ENCODE assay signal across 20 mouse cellular contexts in the genomic region with DNA sequence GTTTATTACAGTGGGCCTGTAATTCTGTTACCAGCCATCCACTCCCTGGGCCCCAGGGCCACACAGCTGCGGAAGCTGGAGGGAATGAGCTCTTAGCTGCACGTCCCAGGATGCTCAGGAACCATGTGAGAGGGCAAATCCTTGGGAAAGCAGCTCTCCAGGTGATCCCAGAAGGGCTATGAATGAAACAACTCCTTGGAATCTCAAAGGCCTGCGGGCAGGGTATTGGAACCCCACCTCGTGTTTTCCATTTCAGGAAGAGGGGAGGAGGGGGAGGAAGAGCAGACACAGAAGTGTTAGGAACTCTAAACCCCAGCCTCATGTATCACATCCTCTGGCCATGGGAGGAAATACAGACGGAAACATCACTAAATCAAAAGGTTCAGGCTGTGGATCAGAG. TPM values are rescaled to one million over a fixed set of nuclear protein-coding genes. Genes with fewer than 3 reads are reported as not detected.
DNase-seq lines count a peak whose midpoint lies in the region; ATAC-seq and TF ChIP-seq lines count a peak whose summit lies in the region.
"Had no signal": no experiment of that assay in that cellular context is flagged by ENCODE, and none has a peak within 500 bp of the region (broad histone marks: within the 10 kb centered on the region; RNA-seq: fewer than 3 reads in every experiment).

No protein-coding gene starts in this region.

- TF ChIP-seq EP300 in stomach, postnatal 0 days (optimal IDR thresholded peaks at IDR 0.05) = no peak

- H3K27me3 ChIP-seq in heart, embryonic 13.5 days (replicated peaks) = no peaks in the 10 kb centered on the region
- H3K27me3 ChIP-seq in heart, embryonic 16.5 days (ENCODE audit: control insufficient read depth, insufficient read depth, low read length) = no peaks in the 10 kb centered on the region
- no peaks in the 10 kb centered on the region for H3K27me3 ChIP-seq in stomach, postnatal 0 days (ENCODE audit: control insufficient read depth, insufficient read depth, low read length)
- H3K27me3 ChIP-seq: stomach, embryonic 15.5 days had no signal

- intact Hi-C loops in left cerebral cortex, adult 2 months (cut with DNase I) = no loop called here
- intact Hi-C loops in left cerebral cortex, postnatal 36 days (cut with DNase I) = no loop called here

- H3K36me3 ChIP-seq in heart, embryonic 13.5 days = peaks cover 8% of the 10 kb centered on the region
- H3K36me3 ChIP-seq in heart, embryonic 16.5 days (ENCODE audit: control insufficient read depth, insufficient read depth) = peaks cover 7% of the 10 kb centered on the region
- H3K36me3 ChIP-seq in stomach, postnatal 0 days (ENCODE audit: control insufficient read depth, insufficient read depth, low read length) = no peaks in the 10 kb centered on the region
- H3K36me3 ChIP-seq: G1E; hindbrain, embryonic 13.5 days; midbrain, embryonic 10.5 days; stomach, embryonic 15.5 days had no signal

- no peak overlapping the region for H3K4me3 ChIP-seq in heart, embryonic 13.5 days
- H3K4me3 ChIP-seq in left cerebral cortex, adult 2 months = no peak overlapping the region
- no peak overlapping the region for H3K4me3 ChIP-seq in heart, embryonic 16.5 days (ENCODE audit: low read length)
- no peak overlapping the region for H3K4me3 ChIP-seq in stomach, postnatal 0 days (ENCODE audit: low read depth, low read length)
- H3K4me3 ChIP-seq: hindbrain, embryonic 13.5 days; midbrain, embryonic 10.5 days; stomach, embryonic 15.5 days had no signal

- H3K9ac ChIP-seq in heart, embryonic 13.5 days = peak overlapping the region; percentile 15; the same call in 1 of the 2 replicates
- peak overlapping the region; percentile 8; the same call in 1 of the 2 replicates for H3K9ac ChIP-seq in heart, embryonic 16.5 days (ENCODE audit: low read length)
- no peak overlapping the region for H3K9ac ChIP-seq in stomach, postnatal 0 days (ENCODE audit: low read length)
- H3K9ac ChIP-seq: hindbrain, embryonic 13.5 days; liver, postnatal 0 days; stomach, embryonic 15.5 days had no signal

- peak overlapping the region; percentile 16; the same call in 1 of the 2 replicates for H3K4me2 ChIP-seq in heart, embryonic 13.5 days
- H3K4me2 ChIP-seq in heart, embryonic 16.5 days (ENCODE audit: low read depth, low read length) = no peak overlapping the region
- H3K4me2 ChIP-seq in stomach, postnatal 0 days (replicated peaks; ENCODE audit: low read depth) = no peak overlapping the region
- H3K4me2 ChIP-seq: hindbrain, embryonic 13.5 days; stomach, embryonic 15.5 days had no signal

- no peak for TF ChIP-seq CTCF in left cerebral cortex, adult 2 months (IDR thresholded peaks at IDR 0.05)
- no peak for TF ChIP-seq CTCF in stomach, postnatal 0 days (IDR thresholded peaks at IDR 0.05; ENCODE audit: low read depth)

- peaks cover 62% of the 10 kb centered on the region for H3K4me1 ChIP-seq in heart, embryonic 13.5 days
- peaks cover 53% of the 10 kb centered on the region for H3K4me1 ChIP-seq in heart, embryonic 16.5 days (ENCODE audit: control insufficient read depth, insufficient read depth, low read length)
- 0 out of 2 replicates have a peak, but pooled peaks cover 2% of the 10 kb centered on the region for H3K4me1 ChIP-seq in stomach, postnatal 0 days (replicated peaks; ENCODE audit: control insufficient read depth, insufficient read depth)

- no peak for ATAC-seq in heart, embryonic 13.5 days (ENCODE audit: extremely low read depth, insufficient number of reproducible peaks, low FRiP score, low TSS enrichment)
- no peak for ATAC-seq in heart, embryonic 16.5 days (replicated peaks; ENCODE audit: extremely low read depth, insufficient read depth, low FRiP score)
- ATAC-seq in stomach, postnatal 0 days (ENCODE audit: low FRiP score, low TSS enrichment) = no peak
- ATAC-seq: liver, postnatal 0 days had no signal

- no peak for DNase-seq in heart, adult 9 months (ENCODE audit: low spot score in 2 of 2)
- DNase-seq in left cerebral cortex, adult 2 months (ENCODE audit: extremely low spot score in 1 of 2, low spot score in 2 of 2) = no peak
- no peak for DNase-seq in left cerebral cortex, postnatal 36 days (ENCODE audit: low spot score in 2 of 2)
- no peak for DNase-seq in stomach, postnatal 0 days (ENCODE audit: low spot score)
- DNase-seq in adrenal gland, adult 2 months = no peak
- DNase-seq in spleen, postnatal 36 days (ENCODE audit: low spot score in 2 of 2) = no peak
- DNase-seq: adrenal gland, postnatal 14 days; cerebellum, adult 9-10 months; gastrocnemius, postnatal 14 days; layer of hippocampus, postnatal 36 days; liver, postnatal 0 days; lung, postnatal 36 days; retina, postnatal 1 day; thymus, postnatal 25 days had no signal

- H3K9me3 ChIP-seq in heart, embryonic 13.5 days = no peaks in the 10 kb centered on the region
- H3K9me3 ChIP-seq in heart, embryonic 16.5 days (replicated peaks; ENCODE audit: control insufficient read depth, low read length) = no peaks in the 10 kb centered on the region
- H3K9me3 ChIP-seq in stomach, postnatal 0 days (ENCODE audit: control insufficient read depth, low read length) = no peaks in the 10 kb centered on the region
- H3K9me3 ChIP-seq: G1E; hindbrain, embryonic 13.5 days; stomach, embryonic 15.5 days had no signal

- H3K27ac ChIP-seq in heart, embryonic 13.5 days (replicated peaks) = peak overlapping the region; percentile 70
- H3K27ac ChIP-seq in left cerebral cortex, adult 2 months = peak overlapping the region; percentile 63
- H3K27ac ChIP-seq in heart, embryonic 16.5 days (ENCODE audit: low read length) = peak overlapping the region; percentile 8
- peak overlapping the region; percentile 37 for H3K27ac ChIP-seq in stomach, postnatal 0 days (replicated peaks)
- H3K27ac ChIP-seq: hindbrain, embryonic 13.5 days; midbrain, embryonic 10.5 days; stomach, embryonic 15.5 days had no signal

- WGBS in heart, embryonic 13.5 days = 40% methylated on average over 5 of the region's 5 CpGs
- WGBS in heart, embryonic 16.5 days = 33% methylated on average over 5 of the region's 5 CpGs
- 59% methylated on average over 5 of the region's 5 CpGs for WGBS in stomach, postnatal 0 days

RNA-seq across cellular contexts. Expression of a gene that starts 28.8 kb away (rescaled TPM):
- 228 and 259 TPM in 2 replicates for polyA plus RNA-seq in heart, embryonic 13.5 days (2015; fragmentation: Nextera tagmentation; extraction: Ambion mirVana)
- total RNA-seq in left cerebral cortex, adult 2 months (2021) = 10 to 100 TPM; 56.3 to 62.8 TPM
- 10 to 100 TPM; 56.1 to 63.6 TPM for total RNA-seq in left cerebral cortex, postnatal 36 days (2021)
- 426 and 443 TPM in 2 replicates for polyA plus RNA-seq in heart, embryonic 16.5 days (2015; fragmentation: Nextera tagmentation; extraction: Ambion mirVana)
- 124 and 126 TPM in 2 replicates for polyA plus RNA-seq in stomach, postnatal 0 days (2015; fragmentation: Nextera tagmentation; extraction: Ambion mirVana)
- total RNA-seq in adrenal gland, adult 2 months (2021) = 10 to 100 TPM; 20.0 to 37.1 TPM
- 15.4 and 16.0 TPM in 2 replicates for polyA plus RNA-seq in adrenal gland, adult 2 months (2012; rRNA removed)
- polyA plus RNA-seq: G1E had no signal

Comparison
In these comparisons a context has a peak if more than half of its experiments do, and no peak if none do; other contexts are left out.
1. H3K27ac ChIP-seq: peak in every context shown above with its lines; median percentile 70 in heart, embryonic 13.5 days; 63 in left cerebral cortex, adult 2 months; 37 in stomach, postnatal 0 days; 8 in heart, embryonic 16.5 days.